Mouse (Mus musculus) right cerebral cortex, postnatal 14 days (tissue): ENCODE measurements around the gene Rhbdd3.

Source experiments
- DNase-seq: peaks from one replicate; pipeline ENCODE4 v3.0.0; 2022

The Rhbdd3 gene

DNA sequence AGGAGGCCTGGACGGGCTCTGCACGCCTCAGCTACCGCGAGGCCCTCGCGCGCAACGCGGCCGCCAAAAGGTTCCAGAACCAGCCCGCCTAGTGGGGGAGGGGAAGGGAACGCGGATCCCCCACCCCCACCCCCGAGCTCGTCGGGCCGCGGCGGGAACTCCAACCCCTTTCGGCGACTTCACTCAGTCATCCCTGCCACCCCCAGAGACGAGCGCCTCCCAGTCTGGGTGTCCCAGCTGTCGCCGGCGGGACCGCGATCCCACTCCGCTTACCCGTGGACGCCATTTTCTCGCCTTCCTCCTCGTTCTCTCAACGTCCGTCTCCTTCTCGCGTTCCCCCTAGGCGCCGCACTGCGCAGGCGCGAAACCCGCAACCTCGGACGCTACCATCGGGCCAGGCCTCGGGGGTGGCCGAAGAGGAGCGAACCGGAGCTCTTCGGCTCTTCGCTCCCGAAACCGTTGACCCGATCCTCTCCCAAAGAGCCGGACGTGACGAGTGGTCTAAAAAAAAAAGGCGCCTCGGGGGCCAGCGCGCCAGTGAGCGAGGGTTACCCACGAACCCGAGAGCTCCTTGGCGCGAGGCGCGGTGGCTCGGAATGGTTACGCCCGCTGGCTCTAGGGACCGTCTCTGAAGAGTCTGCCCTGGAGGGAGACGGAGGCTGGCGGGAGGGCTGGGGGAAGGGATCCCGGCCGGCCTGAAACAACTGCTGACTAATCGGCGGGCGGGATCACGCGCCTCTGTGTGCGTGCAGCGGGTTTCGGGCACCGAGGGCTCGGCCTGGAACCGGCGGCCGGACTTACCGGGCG is at the start of gene Rhbdd3, which contains the start of gene Ewsr1:
TSS of gene Rhbdd3 (plus strand) at position 191 of the 807 bp plus-strand sequence.
TSS of gene Ewsr1 (minus strand) at position 531 of the 807 bp plus-strand sequence.
- DNase-seq = peak; percentile 96

DNA sequence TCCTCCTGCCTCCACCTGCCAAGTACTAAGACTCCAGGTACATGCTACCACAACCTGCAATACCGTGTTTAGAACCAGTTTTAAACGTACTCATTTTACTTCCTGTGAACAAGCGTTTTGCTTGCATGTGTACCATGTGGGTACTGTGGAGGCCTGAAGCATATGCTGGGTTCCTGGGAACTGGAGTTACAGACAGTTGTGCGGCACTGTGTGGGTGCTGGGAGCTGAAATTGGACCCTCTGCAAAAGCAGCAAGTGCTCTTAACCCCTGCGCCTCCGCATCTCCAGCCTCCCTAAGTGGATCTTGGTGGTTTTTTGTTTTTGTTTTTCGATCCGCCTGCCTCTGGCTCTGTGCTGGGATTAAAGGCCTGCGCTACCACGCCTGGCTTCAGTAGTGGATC is 47.1 kb upstream of the Rhbdd3 start:
- no peak for DNase-seq

DNA sequence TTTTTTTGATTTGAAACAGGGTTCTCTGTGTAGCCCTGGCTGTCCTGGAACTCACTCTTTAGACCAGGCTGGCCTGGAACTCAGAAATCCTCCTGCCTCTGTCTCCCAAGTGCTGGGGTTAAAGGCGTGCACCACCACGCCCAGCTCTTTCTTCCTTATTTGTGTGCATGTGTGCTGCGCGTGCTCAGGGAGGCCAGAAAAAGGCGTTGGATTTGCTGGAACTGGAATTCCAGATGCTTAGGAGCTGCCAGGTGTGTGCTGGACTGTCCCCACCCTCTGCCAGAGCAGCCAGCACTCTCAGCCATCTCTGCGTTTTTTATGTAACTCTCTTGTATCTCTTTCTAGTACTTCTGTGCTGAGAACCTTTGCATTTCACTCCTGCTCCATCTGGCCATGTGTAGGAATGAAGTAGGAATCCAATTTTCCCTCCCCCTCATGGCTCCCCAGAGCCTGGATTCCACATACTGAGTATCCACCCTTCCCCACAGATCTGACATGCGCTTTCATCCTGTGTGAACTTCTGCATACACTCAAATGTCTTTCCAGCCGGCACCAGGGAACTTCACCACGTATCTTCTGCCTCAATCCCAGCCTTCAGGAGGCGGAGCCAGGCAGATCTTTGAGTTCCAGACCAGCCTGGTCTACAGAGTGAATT is 46.4 kb upstream of the Rhbdd3 start:
- no peak for DNase-seq

DNA sequence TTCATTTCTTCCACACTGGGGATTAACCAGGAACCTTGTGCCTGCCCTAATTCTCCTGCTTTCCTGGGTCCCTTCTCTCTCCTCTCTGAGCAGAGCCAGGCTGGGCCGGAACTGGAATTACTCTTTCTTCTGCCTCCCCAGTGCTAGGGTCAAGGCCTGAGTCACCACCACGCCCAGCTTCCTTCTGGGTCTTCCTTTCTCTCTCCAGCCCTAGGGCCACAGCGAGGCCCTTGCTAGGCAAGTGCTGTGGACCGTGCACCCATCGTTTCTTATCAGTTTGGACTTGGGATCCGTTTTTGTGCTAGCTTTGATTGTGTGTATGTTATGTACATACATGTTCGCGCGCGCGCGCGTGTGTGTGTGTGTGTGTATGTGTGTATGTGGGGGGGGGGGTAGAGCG is 44.6 kb upstream of the Rhbdd3 start:
- no peak for DNase-seq

DNA sequence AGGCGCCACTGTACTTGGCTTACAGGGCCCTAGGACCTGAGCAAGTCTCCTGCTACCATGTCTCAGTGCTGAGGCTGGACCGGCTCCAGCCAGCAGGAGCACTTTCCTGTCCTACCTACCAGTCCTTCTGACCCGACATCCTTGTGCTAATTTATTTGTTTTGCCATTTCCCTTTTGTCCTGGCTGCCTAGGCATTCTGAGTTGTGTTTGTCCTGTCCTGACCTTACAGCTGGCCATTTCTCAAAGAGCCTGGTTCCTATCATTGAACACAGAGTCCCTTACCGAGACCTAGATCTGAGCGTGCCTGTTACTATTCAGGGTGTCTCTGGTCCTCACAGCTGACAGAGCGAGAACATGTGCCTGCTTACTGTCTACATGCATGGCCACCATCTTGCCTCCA is 43.9 kb upstream of the Rhbdd3 start:
- no peak for DNase-seq

DNA sequence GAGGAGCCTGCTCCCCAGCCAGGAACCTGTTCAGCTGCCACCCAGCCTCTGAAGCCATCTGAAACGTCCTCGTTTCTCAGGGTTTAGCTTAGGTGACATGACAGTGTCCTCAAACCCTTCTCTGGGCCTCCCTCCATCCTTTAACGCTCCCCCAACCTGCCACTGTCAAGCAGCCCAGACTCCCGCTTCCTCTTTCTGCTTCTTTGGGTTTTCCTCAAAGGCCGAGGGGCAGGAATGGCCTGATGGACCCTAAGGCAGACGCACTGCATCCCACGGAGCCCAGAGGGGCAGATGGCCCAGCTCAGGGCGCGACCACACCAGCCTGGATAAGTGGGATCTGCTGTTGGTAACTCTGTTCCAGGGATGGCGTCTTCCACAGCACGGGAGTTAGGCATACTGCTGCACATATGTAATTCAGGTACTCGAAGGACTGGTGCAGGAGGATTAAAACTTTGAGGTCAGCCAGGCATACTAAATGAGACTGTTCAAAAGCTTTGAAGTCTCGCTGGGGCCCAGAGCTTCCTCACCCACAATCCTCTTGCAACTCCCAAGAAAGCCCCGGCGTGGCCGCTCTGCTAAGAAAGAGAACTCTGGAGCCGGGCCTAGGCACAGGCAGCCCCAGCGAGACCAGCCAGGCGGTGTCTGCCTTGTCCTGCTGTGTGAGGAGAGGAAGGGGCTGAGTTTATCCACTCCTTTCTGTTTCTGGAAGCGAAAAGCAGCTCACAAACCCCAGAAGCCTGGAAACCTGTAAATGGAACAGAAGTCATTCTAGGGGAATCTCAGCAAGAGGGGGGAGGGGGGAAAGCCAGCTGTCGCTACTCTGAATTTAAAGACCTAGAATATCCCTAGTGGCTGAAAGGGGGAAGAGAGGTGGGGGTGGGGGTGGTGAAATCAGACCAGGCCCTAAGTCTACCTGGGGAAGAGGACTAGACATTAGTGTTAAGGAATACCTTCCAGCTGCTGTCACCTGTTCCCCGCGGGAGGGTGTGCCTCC is 42.5 kb upstream of the Rhbdd3 start:
- DNase-seq = peak; percentile 40

DNA sequence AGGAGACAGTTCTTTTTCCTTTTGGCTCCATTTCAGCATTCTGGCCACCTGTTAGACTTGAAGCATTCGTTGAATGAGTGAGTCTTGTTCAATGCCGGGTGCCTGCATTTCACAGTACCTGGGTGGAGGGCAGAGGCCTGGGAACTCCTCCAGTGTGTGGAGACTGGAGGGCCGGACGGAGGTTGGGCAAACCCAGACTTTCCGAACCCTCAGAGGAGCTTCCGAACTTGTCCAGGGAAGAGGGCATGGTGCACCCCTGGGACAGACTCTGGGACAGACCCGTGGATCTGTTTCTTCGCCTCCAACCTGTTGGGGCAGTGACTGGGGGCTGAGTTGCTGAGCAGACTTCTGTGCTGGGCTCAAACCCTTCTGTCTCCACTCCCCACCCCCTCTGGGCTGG is 41.7 kb upstream of the Rhbdd3 start:
- DNase-seq = no peak

DNA sequence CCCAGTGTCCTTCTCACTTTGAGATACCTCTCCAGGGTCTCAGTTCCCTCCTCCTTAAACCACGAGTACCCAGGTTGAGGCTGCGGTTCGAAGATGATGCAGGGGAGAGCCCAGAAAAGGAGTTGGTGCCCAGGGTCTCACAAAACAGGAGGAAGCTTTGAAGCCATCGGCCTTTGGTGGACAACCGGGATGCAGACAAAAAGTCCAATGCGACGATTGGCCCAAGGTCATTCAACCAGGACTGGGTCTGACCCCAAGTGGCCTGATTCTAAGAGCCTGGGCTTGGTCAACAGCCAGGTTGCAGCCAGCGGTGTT is 41.2 kb upstream of the Rhbdd3 start:
- no peak for DNase-seq

DNA sequence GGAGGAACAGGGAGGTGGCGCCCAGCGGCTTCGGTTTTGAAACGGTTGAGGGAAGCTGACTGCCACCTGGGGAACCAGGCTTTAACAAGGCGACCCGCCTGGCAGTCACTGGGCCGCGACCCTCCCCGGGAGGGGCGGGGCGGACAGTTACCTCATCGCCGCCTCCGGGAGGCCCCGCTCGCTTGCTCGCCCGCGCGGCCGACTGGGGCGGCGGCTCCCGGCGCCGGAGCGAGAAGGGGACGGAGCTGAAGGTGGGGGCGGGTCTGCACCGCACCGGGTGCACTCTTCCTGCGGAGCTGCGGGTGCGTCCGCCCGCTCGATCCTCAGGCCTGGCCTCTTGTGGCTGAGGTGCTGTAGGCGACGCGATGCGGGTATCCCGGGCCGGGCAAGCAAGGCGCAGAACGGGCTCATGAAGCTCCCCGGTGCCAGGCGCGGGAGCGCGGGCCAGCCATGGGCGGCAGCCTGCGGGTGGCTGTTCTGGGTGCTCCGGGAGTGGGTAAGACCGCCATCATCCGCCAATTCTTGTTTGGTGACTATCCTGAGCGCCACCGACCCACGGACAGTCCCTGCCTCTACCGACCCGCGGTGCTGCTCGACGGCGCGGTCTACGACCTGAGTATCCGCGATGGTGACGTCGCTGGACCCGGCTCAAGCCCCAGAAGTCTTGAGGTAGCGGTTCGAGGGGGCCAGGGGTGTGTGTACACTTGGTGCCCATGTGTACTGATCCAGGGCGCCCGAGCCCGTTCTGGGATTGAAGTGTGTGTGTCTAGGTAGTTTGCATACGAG is 40.7 kb upstream of the Rhbdd3 start, which contains the start of gene Rasl10a:
TSS of gene Rasl10a (plus strand) at position 273 of the 786 bp plus-strand sequence.
- peak; percentile 50 for DNase-seq

DNA sequence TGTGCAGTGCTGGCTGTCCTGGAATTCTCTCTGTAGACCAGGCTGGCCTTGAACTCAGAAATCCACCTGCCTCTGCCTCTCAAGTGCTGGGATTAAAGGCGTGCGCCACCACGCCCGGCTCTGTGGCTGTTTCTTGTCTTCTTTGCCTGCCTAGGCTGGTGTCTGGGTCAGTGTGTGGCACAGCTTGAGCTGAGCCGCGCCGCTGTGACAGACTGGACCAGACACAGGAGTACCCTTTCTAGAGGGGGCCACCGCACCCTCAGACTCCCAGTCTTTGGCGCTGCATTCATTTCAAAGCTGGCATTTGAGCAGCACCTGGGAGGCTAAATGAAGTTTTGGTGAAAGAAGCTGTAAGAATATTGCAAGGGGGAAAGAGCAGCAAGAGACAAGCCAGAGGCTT is 39.9 kb upstream of the Rhbdd3 start:
- no peak for DNase-seq

DNA sequence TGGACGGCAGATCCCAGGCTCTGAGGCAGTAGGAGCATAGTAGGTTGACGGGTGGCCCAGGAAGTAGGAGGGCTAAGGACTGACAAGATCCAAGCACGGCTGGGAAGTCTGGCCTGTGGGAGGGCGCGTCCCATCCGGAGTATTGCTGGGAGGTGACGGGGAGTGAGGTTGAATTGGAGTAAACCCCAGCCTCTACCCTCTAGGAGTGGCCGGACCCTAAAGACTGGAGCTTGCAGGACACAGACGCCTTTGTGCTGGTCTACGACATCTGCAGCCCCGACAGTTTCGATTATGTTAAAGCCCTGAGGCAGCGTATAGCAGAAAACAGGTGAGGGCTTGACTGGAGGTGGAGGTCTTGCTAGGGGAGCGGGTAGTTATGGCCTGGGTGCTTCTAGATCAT is 39.5 kb upstream of the Rhbdd3 start:
- DNase-seq = no peak

DNA sequence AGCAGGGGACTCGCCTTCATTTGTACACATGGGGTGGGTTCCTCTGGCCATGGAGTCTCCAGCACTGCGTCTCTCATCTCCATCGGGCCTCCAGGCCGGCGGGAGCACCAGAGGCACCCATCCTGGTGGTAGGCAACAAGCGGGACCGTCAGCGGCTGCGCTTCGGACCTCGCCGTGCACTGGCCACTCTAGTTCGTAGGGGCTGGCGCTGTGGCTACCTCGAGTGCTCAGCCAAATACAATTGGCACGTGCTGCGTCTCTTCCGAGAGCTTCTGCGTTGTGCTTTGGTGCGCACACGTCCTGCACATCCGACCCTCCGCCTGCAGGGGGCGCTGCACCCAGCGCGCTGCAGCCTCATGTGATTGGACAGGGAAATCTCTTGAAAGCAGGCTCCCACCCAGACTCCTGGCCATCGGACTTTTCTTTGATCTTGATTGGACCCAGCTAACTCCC is 39.0 kb upstream of the Rhbdd3 start:
- peak; percentile 62 for DNase-seq

DNA sequence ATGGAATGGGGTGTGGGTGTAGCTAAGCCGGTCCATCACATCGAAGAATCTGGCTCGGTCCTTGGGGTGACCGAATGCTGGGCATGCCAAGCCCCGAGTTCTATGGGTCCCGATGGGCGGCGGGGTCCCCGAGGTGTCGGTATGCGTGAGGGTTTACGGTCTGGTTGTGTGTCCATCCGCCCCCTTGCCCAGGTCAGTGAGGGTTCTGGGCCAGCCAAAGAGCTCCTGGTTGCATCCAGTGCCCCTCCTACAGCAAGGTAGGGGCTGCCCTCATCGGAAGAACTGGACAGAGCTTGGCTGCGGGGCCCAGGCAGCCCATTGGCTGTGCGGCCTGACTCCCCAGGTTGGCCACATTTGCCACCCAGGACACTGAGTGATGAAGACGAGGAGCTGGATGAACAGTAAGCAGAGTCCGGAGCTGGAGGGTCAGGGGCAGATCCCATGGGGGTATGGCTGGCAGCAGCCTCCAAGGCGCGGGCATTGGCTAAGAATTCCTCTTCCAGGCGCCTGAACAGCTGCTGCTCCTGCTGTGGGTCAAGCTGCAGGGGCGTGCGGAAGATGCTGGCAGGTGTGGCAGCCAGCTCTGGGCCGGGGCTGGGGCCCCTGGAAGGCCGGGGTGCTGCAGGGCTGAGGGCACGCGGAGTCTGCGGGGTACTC is 37.8 kb upstream of the Rhbdd3 start:
- DNase-seq = no peak

DNA sequence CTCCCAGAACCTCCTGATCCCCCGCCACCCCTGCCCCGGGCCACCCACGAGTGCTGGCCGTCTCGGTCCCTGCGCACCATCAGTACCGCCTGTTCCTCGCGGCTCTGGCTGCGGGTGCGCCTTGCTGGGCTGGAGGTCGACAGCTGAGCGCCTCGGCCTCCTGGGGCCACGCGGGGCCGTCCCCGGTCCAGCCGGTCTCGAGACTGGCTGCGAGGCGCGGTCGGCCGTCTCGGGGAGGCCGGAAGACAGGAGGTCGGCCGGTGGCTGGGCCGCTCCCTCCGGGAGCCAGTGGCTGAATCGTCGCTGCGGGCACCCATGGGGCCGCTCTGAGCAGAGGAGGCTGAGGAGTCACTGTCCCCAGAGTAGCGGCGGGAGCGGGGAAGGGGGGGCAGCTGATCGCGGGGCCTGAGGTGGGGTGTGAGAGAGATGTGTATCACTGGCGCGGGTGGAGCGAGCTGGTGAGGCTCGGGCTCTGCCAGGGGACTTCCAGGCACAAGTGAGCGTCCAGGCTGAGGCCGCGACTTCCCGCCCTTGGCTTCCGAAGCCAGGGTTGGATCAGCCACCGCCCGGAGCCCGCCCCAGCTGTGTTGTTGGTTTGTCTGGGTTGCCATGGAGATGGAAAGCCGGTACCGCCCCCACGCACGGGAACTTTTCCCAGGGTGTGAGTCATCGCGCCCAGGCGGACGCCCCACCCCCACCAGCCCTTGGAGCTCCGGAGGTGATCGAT is 37.1 kb upstream of the Rhbdd3 start:
- DNase-seq = peak; percentile 93

DNA sequence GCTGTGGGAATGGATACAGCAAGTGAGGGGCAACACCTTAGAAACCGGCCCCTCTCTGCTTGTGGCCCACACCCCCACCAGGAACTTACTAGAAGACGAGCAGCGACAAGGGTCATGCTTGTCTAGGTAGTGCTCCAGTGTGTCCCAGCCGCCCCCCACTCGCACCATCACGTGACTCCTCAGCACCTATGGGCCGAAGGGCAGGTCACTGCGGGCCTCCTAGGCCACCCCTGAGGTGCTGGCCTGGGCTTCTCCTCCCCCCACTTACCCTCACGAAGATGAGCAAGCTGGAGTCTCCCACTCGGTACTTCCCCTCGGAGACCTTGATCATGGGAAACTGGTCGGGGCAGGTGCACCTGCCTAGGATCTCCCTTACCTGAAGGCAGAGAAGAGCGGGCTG is 36.4 kb upstream of the Rhbdd3 start:
- no peak for DNase-seq

DNA sequence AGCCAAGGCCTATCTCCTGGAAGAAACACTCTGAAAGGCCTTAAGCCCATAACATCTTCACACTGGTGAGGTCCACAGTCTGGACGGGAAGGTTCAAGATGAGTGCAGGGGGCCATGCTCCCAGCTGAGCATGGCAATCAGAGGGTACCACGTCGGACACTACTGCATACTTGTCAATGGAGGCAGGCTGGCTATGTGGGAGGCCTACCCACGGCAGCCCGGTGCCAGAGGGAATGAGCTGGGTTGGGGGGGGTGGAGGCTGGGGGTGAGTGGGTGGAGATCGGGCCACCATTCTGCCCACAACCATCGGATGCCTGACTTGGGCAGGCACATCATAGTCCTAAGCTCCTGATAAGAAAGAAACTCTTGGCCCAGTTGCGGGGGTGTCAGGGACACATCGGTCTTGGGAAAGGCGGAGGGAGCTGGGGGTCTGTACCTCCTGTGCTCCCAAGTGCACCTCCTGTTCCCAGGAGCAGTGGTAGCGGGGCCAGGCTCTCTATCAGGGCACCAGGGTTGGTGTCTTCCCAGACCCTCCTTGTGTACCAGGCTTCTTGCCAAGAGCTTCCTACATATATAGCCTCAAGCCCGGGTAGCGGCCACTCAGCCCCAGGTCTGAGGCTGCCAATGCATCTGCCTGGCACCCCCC is 35.7 kb upstream of the Rhbdd3 start:
- no peak for DNase-seq

DNA sequence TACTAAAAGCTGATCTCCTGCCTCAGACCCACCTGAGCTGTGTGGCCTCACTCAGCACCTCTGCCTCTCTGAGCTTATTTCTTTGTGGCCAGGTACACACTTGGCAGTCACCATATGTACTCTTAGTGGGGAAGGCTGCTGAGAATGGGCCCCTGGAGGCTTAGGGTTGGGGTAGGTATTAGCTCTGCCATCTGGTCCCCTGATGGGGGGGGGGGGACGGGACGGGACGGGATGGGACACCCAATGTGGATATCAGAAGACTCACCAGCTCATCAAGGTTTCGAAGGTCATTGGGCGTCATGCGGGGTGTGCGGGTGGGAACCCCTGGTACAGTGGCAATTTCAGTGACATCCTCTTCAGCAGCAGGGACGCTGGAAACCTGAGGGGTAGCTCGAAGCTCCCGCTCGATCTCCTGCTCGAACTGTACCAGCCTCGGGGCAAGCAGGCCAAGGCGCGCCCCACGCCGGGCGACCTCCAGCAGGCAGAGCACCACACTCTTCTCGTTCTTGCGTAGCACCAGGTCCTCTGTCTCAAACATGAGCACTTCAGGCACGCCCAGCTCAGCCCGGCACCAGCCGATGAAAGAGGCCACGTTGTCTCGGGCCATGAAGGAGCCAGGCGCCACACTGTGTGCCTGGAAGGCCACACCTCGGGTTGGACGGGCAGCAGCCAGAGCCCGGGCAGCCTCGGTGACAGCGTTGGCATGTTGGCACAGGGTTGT is 35.0 kb upstream of the Rhbdd3 start:
- no peak for DNase-seq

DNA sequence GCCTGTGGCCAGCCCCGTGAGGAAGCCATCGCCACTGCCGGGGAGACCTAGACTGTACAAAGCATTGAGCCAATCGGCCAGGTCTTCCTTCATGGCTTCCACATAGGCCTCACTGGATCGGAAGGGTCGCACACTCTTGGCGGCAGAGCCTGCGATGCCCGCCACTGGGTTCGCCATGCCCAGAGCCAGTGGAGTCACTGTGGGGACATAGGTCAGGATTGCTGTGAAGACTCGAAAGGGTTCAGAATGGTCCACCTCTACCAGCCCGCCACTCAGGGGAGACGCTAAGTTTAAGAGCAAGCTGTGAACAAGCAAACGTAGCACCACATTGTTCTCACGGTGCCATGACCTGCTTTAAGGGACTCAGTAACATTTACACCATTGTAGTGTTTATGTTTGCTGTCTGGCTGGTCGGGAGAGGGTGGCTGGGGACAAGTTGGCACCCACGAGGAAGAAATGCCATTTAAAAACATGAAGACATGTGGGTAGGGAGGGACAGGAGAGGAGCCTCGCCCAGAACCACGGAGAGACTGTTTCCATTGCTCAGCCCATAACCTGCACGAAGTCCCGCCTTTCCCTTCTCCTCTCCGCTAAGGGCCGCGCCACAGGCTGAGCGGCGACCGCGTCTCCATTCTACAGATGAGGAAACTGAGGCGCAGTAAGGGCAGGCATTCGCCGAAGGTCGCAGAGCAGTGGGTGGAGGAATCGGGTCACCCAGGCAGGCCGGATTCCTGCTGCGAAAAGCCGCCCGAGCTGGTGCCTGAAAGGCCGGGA is 34.3 kb upstream of the Rhbdd3 start:
- DNase-seq = no peak
